Comparison of ENCODE assay signal across 11 mouse cellular contexts in the genomic region with DNA sequence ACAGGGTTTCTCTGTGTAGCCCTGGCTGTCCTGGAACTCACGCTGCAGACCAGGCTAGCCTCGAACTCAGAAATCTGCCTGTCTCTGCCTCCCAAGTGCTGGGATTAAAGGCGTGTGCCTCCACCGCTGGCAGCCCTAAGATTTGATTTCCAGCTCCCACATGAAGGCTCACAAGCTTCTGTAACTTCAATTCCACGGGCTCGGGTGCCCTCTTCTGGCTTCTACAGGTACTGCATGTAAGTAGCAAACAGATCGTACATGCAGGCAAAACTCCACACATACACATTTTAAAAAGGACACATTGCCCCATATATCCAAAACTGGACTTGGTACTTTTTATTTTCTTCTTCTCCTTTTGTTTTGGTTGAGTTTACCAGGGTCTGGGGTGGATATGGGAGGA. TPM values are rescaled to one million over a fixed set of nuclear protein-coding genes. Genes with fewer than 3 reads are reported as not detected.
A peak's percentile ranks its signal among the peaks of the same experiment; 100 is the strongest.
DNase-seq lines count a peak whose midpoint lies in the region; ATAC-seq and TF ChIP-seq lines count a peak whose summit lies in the region.
"Had no signal": no experiment of that assay in that cellular context is flagged by ENCODE, and none has a peak within 500 bp of the region (broad histone marks: within the 10 kb centered on the region; RNA-seq: fewer than 3 reads in every experiment).

No protein-coding gene starts in this region.

- 42% methylated on average over 7 of the region's 7 CpGs for WGBS in forebrain, embryonic 14.5 days
- 47% methylated on average over 7 of the region's 7 CpGs for WGBS in forebrain, embryonic 10.5 days
- WGBS in lung, embryonic 14.5 days = 41% methylated on average over 7 of the region's 7 CpGs

- no peaks in the 10 kb centered on the region for H3K36me3 ChIP-seq in forebrain, embryonic 14.5 days (ENCODE audit: control insufficient read depth, insufficient read depth, low read length)
- no peaks in the 10 kb centered on the region for H3K36me3 ChIP-seq in forebrain, embryonic 10.5 days (replicated peaks)
- H3K36me3 ChIP-seq in lung, embryonic 14.5 days (ENCODE audit: insufficient read depth) = no peaks in the 10 kb centered on the region

- no peak overlapping the region for H3K4me2 ChIP-seq in forebrain, embryonic 14.5 days (ENCODE audit: low read length)
- no peak overlapping the region for H3K4me2 ChIP-seq in lung, embryonic 14.5 days

- H3K9ac ChIP-seq in forebrain, embryonic 14.5 days (ENCODE audit: low read length) = no peak overlapping the region
- no peak overlapping the region for H3K9ac ChIP-seq in lung, embryonic 14.5 days

- no peak overlapping the region for H3K4me3 ChIP-seq in forebrain, embryonic 14.5 days (ENCODE audit: low read depth, low read length)
- H3K4me3 ChIP-seq in forebrain, embryonic 10.5 days = no peak overlapping the region
- H3K4me3 ChIP-seq in lung, embryonic 14.5 days (ENCODE audit: low read depth, low read length) = no peak overlapping the region

- TF ChIP-seq CTCF in lung, embryonic 14.5 days (IDR thresholded peaks at IDR 0.05; ENCODE audit: low read depth) = peak; percentile 52

- no peaks in the 10 kb centered on the region for H3K4me1 ChIP-seq in forebrain, embryonic 14.5 days (ENCODE audit: control insufficient read depth, insufficient read depth, low read length)
- H3K4me1 ChIP-seq in forebrain, embryonic 10.5 days = no peaks in the 10 kb centered on the region
- no peaks in the 10 kb centered on the region for H3K4me1 ChIP-seq in lung, embryonic 14.5 days (ENCODE audit: insufficient read depth)

- H3K9me3 ChIP-seq in forebrain, embryonic 14.5 days (replicated peaks; ENCODE audit: control insufficient read depth, low read length) = no peaks in the 10 kb centered on the region
- H3K9me3 ChIP-seq in forebrain, embryonic 10.5 days = no peaks in the 10 kb centered on the region
- H3K9me3 ChIP-seq in lung, embryonic 14.5 days (ENCODE audit: low read depth, low read length) = no peaks in the 10 kb centered on the region

- DNase-seq in forebrain, embryonic 14.5 days (ENCODE audit: low spot score) = peak; percentile 6
- DNase-seq in forebrain, embryonic 10.5 days (ENCODE audit: extremely low spot score, low spot score) = no peak
- DNase-seq in lung, embryonic 14.5 days = peak; percentile 30
- no peak for DNase-seq in lung, postnatal 25 days (ENCODE audit: low spot score)
- peak; percentile 63 for DNase-seq in ZHBTc4 (ENCODE audit: low read depth, low spot score)
- peak; percentile 42 for DNase-seq in testis, postnatal 10 days (ENCODE audit: low spot score)
- DNase-seq in ovary, postnatal 10 days (ENCODE audit: low spot score) = no peak
- DNase-seq in adrenal gland, adult 2 months = no peak
- DNase-seq: cerebellum, adult 9-10 months; gastrocnemius, postnatal 36 days had no signal

- H3K27me3 ChIP-seq in forebrain, embryonic 14.5 days (replicated peaks; ENCODE audit: control insufficient read depth, insufficient read depth, low read length) = no peaks in the 10 kb centered on the region
- H3K27me3 ChIP-seq in forebrain, embryonic 10.5 days (ENCODE audit: poor library complexity, severe bottlenecking) = peaks cover 10% of the 10 kb centered on the region
- no peaks in the 10 kb centered on the region for H3K27me3 ChIP-seq in lung, embryonic 14.5 days (ENCODE audit: insufficient read depth, low read length)

- no peak overlapping the region for H3K27ac ChIP-seq in forebrain, embryonic 14.5 days (ENCODE audit: low read depth, low read length)
- H3K27ac ChIP-seq in forebrain, embryonic 10.5 days = no peak overlapping the region
- H3K27ac ChIP-seq in lung, embryonic 14.5 days (ENCODE audit: low read depth) = no peak overlapping the region

- no peak for ATAC-seq in forebrain, embryonic 14.5 days
- ATAC-seq in lung, embryonic 14.5 days (ENCODE audit: insufficient read depth) = no peak

RNA-seq across cellular contexts. Expression of a gene that starts 48.1 kb away (rescaled TPM):
- not detected in 2 replicates for polyA plus RNA-seq in forebrain, embryonic 14.5 days (2014; fragmentation: Nextera tagmentation; extraction: Ambion mirVana)
- not detected in 2 replicates for polyA plus RNA-seq in forebrain, embryonic 10.5 days (2016; fragmentation: Nextera tagmentation; extraction: Ambion mirVana)
- polyA plus RNA-seq in lung, embryonic 14.5 days (2014; fragmentation: Nextera tagmentation; extraction: Ambion mirVana) = not detected in 2 replicates
- total RNA-seq in adrenal gland, adult 2 months (2021) = not detected
- not detected in 2 replicates for polyA plus RNA-seq in adrenal gland, adult 2 months (2012; rRNA removed)
- total RNA-seq: gastrocnemius, postnatal 36 days; monocyte, adult 5-6 weeks had no signal

Comparison
In these comparisons a context has a peak if more than half of its experiments do, and no peak if none do; other contexts are left out.
1. DNase-seq: peak in forebrain, embryonic 14.5 days (single experiment), lung, embryonic 14.5 days (single experiment), ZHBTc4 (single experiment) and testis, postnatal 10 days (single experiment); none in forebrain, embryonic 10.5 days (single experiment), lung, postnatal 25 days (single experiment), ovary, postnatal 10 days (single experiment) and adrenal gland, adult 2 months (single experiment).